Mouse (Mus musculus) T-helper 1 cell (primary cell): ENCODE results near the gene Ranbp9.

ENCODE experiments used
- in situ Hi-C: fragments of 300-600 bp; cut with MboI, MseI; formaldehyde crosslinking; loops from one replicate; pipeline ENCODE4 v1.15.1; 2025; ENCODE audit warnings: high pct_unique_total_duplicates

Ranbp9 gene

DNA sequence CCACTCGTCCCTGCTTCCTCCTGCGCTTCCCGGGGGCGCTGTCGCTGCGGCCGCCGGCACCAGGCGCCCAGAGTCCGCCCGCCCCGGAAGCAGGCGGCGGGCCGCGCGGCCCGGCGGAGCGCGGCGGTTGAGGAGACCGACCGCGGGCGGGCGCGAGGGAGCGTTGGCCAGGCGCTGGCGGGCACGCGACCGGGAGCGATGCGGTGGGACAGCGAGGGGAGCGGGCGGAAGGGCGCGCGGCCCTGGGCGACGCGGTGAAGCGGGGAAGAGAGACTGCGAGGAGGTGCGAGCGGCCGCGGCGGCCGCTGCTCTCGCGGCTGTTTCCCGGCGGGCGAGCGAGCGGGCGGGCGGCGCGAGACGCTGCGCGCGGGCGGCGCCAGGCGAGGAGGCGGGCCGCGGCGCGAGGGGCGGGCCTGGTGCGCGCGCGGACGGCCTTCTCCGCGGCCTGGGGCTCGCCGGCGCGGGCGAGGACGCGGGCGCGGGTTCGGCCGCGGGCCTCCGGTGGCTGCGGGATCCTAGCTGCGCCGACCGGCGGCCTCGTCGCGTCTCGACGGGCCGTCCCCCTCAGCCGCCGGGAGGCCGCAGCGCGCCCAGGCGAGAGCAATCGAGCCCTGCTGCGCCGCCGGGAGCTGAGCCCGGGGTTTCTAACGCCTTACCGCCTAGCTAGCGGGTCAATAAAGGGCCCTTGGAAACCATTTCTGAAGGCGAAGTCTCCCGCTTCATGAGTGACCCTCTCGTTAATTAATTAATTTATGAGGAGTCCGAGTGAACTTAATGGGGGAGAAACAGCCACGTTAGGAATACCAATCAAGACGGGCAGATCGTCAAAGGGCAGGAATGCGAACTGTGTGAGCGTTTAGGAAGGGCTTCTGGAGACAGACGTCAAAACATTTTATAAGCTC is at the start of gene Ranbp9:
Ranbp9 (minus strand) TSS at position 326 of the 902 bp plus-strand sequence.
- in situ Hi-C loops, result no loop called here

- in situ Hi-C loops, result no loop called here
Measured at GRCm38 (mm10) chr13:43530129-43530831, 49.2 kb upstream of the Ranbp9 start.

DNA sequence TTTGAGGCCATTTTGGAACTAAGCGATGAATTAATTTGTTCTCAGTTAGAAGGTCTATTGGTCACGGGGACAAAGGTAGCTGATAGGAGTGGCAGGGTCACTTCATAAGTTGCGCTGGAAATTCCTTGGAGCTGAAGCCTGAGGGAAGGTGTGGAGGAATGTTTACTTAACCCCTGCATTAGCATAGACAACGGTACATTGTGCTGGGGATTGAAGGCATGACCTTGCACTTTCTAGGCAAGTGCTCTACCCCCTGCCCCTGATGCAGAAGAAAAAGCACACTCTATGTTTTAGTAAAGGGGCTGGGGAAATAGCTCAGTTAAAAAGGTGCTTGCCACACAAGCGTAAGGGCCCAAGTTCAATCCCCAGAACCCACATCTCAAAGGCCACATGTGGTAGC is 45.2 kb upstream of the Ranbp9 start:
- in situ Hi-C loops, result no loop called here

DNA sequence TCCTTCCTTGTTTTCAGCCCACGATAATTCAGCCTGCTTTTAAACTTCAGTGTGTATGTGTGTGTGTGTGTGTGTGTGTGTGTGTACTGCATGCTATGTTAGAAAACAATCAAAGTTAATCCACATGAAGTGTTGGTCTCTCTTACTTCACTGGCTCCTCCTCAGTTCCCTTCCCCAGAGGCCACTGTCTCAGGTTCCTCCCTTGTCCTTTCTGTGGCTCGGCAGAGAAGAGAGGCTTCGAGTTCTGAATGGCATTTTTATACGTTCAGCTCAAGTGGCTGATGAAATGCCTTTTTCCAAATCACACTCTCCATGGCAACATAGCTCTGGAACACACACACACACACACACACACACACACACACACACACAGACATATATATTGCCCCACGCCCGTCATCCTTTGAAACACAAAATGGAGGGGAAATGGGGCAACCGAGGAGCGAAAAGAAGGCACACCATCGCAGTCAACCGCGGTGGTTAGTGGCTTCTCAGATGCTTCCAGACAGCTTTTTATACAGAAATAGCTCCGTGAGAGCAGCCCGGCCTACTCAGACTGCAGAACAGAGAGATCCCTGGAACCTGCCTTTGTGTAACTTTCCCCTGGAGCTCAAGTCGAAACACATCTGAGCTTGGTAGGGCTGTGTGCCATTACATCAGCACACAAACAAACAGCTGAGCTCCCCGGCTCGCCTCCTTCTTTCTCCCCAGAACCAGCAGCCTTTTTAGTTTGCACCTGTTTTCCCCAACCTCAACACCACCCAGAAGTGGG is 44.5 kb upstream of the Ranbp9 start:
- in situ Hi-C loops, result no loop called here

- in situ Hi-C loops, result no loop called here
Measured at GRCm38 (mm10) chr13:43524491-43525362, 43.6 kb upstream of the Ranbp9 start.

GRCm38 (mm10) chr13:43523906-43524480 is 42.9 kb upstream of the Ranbp9 start:
- in situ Hi-C loops, result no loop called here

DNA sequence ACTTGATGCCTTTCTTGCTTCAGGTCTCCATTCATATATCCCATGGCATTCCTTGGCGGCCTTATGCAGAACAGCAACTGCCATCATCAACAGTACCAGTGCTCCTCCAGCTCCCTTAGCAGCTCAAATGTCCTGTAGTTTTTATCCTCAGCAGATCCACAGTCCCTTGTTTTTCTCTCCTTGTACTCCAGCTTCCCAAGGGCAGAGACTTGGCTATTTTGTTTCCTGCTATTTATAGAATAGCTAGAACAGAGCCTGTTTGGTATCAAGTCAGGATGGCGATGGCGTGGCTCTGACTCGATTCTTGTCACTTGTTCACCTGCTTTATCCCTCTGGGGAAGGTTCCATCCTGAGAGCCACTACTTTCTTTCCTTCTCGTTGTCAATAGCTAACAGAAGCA is 40.9 kb upstream of the Ranbp9 start:
- in situ Hi-C loops, result no loop called here

GRCm38 (mm10) chr13:43519251-43519650 is 38.2 kb upstream of the Ranbp9 start:
- in situ Hi-C loops, result no loop called here

DNA sequence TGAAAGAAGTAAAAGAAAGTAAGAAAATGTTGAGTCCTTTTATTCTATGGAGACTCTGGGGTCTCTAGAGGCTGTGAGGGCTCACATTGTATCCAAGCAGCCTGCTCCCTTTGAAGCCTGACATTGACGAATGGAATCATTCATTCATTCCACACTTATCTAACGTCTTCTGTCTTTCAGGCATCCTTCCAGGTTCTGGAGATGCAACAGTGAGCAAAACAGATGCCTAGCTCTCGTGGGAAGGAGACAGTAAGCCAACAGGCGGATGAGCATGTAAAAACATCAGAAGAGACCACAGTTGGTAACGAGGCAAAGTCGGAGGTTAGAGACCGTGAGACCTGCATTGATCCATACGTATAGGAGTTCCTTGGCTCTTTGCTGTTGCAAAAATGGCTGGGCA is 36.3 kb upstream of the Ranbp9 start:
- in situ Hi-C loops, result no loop called here

- in situ Hi-C loops, result no loop called here
Measured at GRCm38 (mm10) chr13:43516931-43517330, 35.8 kb upstream of the Ranbp9 start.

DNA sequence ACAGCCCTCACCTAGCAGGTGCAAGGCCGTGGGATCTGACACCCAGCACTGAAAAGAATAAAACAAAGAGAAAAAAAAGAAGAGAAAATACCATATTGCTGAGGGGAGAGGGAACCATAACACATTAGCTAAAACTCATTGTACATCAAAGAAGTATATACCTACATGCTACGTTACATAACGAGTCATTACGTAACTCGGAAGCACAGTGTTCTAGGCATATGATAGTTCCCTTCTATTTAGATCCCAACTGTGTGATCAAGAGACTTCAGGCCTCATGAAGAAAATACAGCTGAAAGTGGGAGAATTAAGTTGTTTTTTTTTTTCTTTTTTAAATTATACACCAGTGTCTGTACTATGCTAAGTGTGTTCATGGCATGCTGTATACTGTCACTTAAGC is 35.0 kb upstream of the Ranbp9 start:
- in situ Hi-C loops, result no loop called here

- in situ Hi-C loops, result no loop called here
Measured at GRCm38 (mm10) chr13:43514950-43515358, 33.9 kb upstream of the Ranbp9 start.

DNA sequence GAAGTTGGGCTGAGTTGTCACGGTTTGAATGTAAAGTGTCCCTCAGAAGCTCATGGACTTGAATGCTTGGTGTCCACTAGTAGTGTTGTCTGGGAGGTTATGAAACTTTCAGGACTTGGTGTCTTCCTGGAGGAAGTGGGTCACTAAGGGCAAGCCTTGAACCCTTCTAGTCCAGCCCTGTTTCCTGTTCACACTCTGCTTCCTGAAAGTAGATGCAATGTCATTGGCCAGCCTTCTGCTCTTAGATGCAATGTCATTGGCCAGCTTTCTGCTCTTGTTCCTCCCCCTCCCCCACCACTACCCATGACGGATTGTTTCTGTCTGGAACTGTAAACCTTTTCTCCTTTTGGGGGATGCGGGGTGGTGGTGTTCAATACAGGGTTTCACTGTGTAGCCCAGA is 31.7 kb upstream of the Ranbp9 start:
- in situ Hi-C loops, result no loop called here

- in situ Hi-C loops, result no loop called here
Measured at GRCm38 (mm10) chr13:43505798-43506197, 24.7 kb upstream of the Ranbp9 start.

GRCm38 (mm10) chr13:43503395-43503850 is 22.3 kb upstream of the Ranbp9 start:
- in situ Hi-C loops, result no loop called here

- in situ Hi-C loops, result no loop called here
Measured at GRCm38 (mm10) chr13:43501601-43502000, 20.5 kb upstream of the Ranbp9 start.

DNA sequence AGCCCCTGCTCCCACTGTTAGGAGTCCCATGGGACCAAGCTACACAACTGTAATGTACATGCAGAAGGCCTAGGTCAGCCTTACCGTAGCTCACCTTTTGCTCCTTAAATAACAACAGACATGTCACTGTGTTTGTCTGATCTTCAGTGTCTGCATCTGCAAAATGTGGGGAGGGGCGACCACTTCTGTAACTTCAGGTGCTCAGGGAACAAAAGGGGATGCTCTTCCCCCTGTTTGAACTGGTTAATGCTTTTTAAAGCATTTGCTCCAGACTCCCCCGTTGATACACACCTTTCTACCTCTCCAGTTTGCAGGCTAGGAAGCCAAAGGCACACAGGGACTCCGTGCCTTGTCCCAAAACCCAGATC is 19.4 kb upstream of the Ranbp9 start:
- in situ Hi-C loops, result no loop called here

DNA sequence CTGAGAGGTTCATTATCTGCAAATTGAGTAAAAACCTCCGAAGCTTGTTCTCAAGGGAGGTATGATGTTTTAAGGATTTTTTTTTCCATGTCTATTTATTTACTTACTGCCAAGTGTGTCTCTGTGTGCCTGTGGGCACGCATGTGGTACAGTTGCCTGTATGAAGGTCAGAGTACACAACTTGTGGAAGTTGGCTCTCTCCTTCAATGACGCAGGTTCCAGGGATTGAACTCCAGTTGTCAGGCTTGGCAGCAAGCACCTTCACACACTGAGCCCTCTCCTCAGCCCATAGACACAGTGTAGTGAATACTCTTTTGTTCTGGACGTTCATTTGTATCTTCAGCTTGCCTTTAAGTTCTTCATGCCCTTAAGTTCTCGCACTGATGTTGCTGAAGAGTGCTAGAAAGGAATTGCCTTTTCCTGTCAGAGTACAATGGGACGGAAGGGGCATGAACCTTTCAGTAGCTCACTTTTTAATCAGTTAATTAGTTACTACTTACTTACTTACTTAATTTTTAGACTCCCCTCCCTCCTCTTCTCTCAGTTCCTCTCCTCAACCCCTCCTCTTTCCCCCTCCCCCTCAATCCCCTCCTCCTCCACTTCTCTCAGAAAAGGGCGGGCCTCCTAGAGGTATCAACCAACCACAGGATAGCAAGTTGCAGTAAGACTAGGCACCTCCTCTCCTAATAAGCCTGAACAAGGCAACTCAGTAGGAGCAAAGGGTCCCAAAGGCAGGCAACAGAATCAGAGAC is 18.8 kb upstream of the Ranbp9 start:
- in situ Hi-C loops, result no loop called here

DNA sequence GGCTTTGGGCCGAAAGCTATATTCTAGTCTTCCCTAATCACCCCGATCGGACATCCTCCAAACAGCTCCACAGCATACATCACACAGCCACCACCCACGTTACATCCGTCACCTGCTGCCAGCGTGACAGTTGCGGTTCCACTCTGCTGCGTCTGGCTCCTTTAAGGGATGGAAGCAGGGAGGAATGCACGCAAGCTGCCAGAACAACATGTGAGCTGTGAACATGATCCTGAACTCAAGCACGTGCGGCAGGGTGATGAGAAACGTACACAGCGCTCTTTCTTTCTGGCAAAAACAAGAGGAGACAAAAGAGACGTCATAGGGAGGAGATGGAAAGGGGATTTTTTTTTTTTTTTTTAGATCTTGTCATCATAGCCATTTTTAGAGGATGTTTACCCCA is 17.8 kb upstream of the Ranbp9 start:
- in situ Hi-C loops, result no loop called here

DNA sequence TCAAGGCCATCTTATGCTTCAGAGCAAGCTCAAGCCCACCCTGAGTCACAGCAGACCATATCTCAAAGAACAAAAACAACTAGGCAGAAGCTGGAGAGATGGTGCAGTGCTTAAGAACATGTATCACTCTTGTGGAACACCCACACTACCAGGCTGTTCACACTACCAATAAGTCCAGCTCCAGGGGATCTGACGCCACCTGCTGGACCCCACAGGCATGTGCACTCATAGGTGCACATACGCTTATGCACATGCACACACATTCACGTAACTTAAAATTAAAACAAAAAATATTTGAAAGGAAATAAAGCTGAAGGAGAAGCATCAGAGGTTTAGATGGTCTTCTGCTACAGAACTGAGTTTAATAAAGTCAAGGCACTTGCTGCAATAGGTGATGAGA is 16.7 kb upstream of the Ranbp9 start:
- in situ Hi-C loops, result no loop called here
